Mouse (Mus musculus): ENCODE data around the gene Ece1.

Ece1 gene

GRCm38 (mm10) chr4:137857116-137857515 lies 4.9 kb upstream of the Ece1 start:
- DNase-seq = no peak

GRCm38 (mm10) chr4:137858371-137858770 lies 3.7 kb upstream of the Ece1 start:
- DNase-seq = no peak

- no peak for DNase-seq
Observed at GRCm38 (mm10) chr4:137861461-137862011, 501 bp upstream of the Ece1 start.

GRCm38 (mm10) chr4:137862516-137863240 lies 641 bp downstream of the Ece1 start:
- peak; percentile 52 for DNase-seq

- no peak for DNase-seq
Observed at GRCm38 (mm10) chr4:137864031-137864430, 2.0 kb downstream of the Ece1 start.

GRCm38 (mm10) chr4:137864769-137865168 lies 2.7 kb downstream of the Ece1 start:
- peak; percentile 48 for DNase-seq

GRCm38 (mm10) chr4:137865221-137865641 lies 3.2 kb downstream of the Ece1 start:
- DNase-seq = no peak

- no peak for DNase-seq
Observed at GRCm38 (mm10) chr4:137866206-137866863, 4.3 kb downstream of the Ece1 start.

- no peak for DNase-seq
Observed at GRCm38 (mm10) chr4:137867225-137867624, 5.2 kb downstream of the Ece1 start.

- DNase-seq = no peak
Observed at GRCm38 (mm10) chr4:137867675-137868257, 5.7 kb downstream of the Ece1 start.

GRCm38 (mm10) chr4:137869667-137870274 lies 7.7 kb downstream of the Ece1 start:
- no peak for DNase-seq

GRCm38 (mm10) chr4:137870979-137871378 lies 8.9 kb downstream of the Ece1 start:
- no peak for DNase-seq

- DNase-seq = no peak
Observed at GRCm38 (mm10) chr4:137871431-137871830, 9.4 kb downstream of the Ece1 start.

- no peak for DNase-seq
Observed at GRCm38 (mm10) chr4:137874337-137874736, 12.3 kb downstream of the Ece1 start.

- no peak for DNase-seq
Observed at GRCm38 (mm10) chr4:137874826-137875225, 12.8 kb downstream of the Ece1 start.

GRCm38 (mm10) chr4:137875466-137876092 lies 13.5 kb downstream of the Ece1 start:
- no peak for DNase-seq

- DNase-seq = no peak
Observed at GRCm38 (mm10) chr4:137876834-137877233, 14.8 kb downstream of the Ece1 start.

- DNase-seq = no peak
Observed at GRCm38 (mm10) chr4:137877432-137877881, 15.4 kb downstream of the Ece1 start.

GRCm38 (mm10) chr4:137879383-137880156 lies 17.5 kb downstream of the Ece1 start:
- DNase-seq = no peak

GRCm38 (mm10) chr4:137881445-137881844 lies 19.4 kb downstream of the Ece1 start:
- no peak for DNase-seq

- DNase-seq = no peak
Observed at GRCm38 (mm10) chr4:137882663-137883062, 20.6 kb downstream of the Ece1 start.
